Mouse (Mus musculus) macrophage (primary cell): ENCODE results near the gene Itln1. TPM values are rescaled to one million over a fixed set of nuclear protein-coding genes. Genes with fewer than 3 reads are reported as not detected.
"Not testable (repeated sequence)": the region's sequence is repeated elsewhere in the genome, so short reads cannot be mapped to it uniquely, and the experiment has no call there.

Experiments
- H3K27ac ChIP-seq: fragments of 350-480 bp; formaldehyde crosslinking; 2 replicates; pipeline ENCODE4 v1.9.0; 2021
- H3K36me3 ChIP-seq: fragments of 350-480 bp; formaldehyde crosslinking; 2 replicates; pipeline ENCODE4 v1.9.0; 2021; ENCODE audit errors: inconsistent target
- H3K4me3 ChIP-seq: fragments of 350-480 bp; formaldehyde crosslinking; 2 replicates; pipeline ENCODE4 v1.9.0; 2021; ENCODE audit errors: inconsistent target
- H3K79me2 ChIP-seq: fragments of 350-480 bp; formaldehyde crosslinking; 2 replicates; pipeline ENCODE4 v1.9.0; 2021; ENCODE audit errors: inconsistent target
- WGBS: methylation state at CpG from one replicate; pipeline ENCODE4 v1.1.7; 2026; ENCODE audit warnings: inconsistent platforms; ENCODE audit not compliant: missing documents; 5-methylcytosine and 5-hydroxymethylcytosine counted together
- polyA plus RNA-seq: library from polyadenylated mRNA; stranded (reverse); fragments of 250-400 nt; gene quantifications from 3 replicates; pipeline ENCODE4 v1.2.4, GENCODE M21; 2018; ENCODE audit warnings: inconsistent platforms

Gene Itln1
- polyA plus RNA-seq, 1 experiment from 2014 or later: not detected

DNA sequence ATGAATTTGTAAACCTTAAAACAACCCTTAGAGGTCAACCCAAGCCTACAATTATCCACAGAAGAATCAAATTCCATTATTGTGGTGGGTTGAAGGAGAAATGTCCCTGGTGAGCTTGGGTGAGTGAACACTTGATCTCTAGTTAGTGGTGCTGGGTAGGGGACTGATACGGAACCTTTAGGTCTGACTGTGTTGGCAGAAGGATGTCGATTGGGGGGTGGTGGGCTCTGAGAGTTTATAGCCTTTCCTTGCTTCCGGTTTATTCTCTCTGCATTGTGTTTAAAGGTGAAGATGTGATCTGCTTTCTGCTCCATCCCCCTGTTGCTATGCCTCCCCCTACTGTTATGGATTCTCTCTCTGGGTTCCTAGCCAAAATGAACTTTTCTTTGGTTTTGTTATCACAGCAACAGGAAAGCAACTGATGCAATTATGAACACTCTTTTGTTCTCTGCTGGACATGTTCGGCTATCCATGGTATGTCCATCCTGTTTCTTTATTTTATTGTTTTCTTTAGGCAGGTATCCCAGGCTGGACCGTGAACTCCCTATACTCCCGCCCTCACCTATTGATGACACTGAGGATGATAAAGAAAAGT, 34.0 kb downstream of the Itln1 start:
- WGBS: 66% methylated on average over 6 of the region's 6 CpGs
- Histone ChIP-seq H3K36me3 (no peaks in the 10 kb centered on the region), H3K27ac (no peak overlapping the region), H3K4me3 (no peak overlapping the region), H3K79me2 (peaks cover 15% of the 10 kb centered on the region)

DNA sequence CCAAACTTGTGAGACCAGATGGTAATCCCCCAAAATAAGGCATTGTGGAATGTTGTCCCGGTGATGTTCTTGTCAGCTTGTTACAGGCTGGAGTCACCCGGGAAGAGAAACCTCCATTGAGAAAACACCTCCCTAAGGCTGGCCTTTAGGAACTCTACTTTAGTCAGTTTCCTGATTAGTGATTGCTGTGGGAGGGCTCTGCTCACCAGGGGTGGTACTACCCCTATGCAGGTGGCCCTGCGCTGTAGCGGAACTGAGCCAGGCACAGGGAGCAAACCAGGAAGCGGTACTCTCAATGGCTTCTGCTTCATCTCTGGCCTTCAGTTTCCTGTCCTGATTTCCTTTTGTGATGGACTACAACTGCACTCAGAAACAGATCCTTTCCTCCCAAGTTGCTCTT, 35.2 kb downstream of the Itln1 start:
- H3K79me2 ChIP-seq: peaks cover 6% of the 10 kb centered on the region
- no peaks in the 10 kb centered on the region for H3K36me3 ChIP-seq
- H3K27ac ChIP-seq: no peak overlapping the region
- WGBS: 77% methylated on average over 5 of the region's 5 CpGs
- no peak overlapping the region for H3K4me3 ChIP-seq

DNA sequence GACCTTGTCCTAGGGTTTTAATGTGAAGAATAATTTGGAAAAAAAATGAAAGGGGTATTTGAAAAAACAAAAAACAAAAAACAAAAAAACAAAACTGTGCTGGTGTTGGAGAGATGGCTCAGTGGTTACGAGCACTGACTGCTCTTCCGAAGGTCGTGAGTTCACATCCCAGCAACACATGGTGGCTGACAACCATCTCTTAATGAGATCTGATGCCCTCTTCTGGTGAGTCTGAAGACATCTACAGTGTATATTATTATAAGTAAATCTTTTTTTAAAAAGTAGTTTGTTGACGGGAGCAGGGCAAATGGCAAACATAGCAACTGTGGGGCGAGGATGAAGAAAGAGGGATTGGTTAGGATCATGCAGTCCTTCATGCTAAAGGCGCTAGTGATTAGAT, 39.7 kb downstream of the Itln1 start:
- Histone ChIP-seq H3K4me3 (no peak overlapping the region), H3K79me2 (no peaks in the 10 kb centered on the region), H3K27ac (no peak overlapping the region), H3K36me3 (no peaks in the 10 kb centered on the region)
- WGBS: 92% methylated on average over 6 of the region's 6 CpGs

GRCm38 (mm10) chr1:171494241-171494640, 40.9 kb downstream of the Itln1 start:
- WGBS: 93% methylated on average over 13 of the region's 13 CpGs
- Histone ChIP-seq H3K27ac (no peak overlapping the region), H3K36me3 (no peaks in the 10 kb centered on the region), H3K79me2 (no peaks in the 10 kb centered on the region), H3K4me3 (no peak overlapping the region)

GRCm38 (mm10) chr1:171478968-171479367, 56.1 kb downstream of the Itln1 start:
- Histone ChIP-seq H3K79me2 (no peaks in the 10 kb centered on the region), H3K27ac (no peak overlapping the region), H3K4me3 (no peak overlapping the region), H3K36me3 (no peaks in the 10 kb centered on the region)
- 38% methylated on average over 2 of the region's 2 CpGs for WGBS

GRCm38 (mm10) chr1:171477758-171478545, 57.1 kb downstream of the Itln1 start:
- Histone ChIP-seq H3K79me2 (no peaks in the 10 kb centered on the region), H3K4me3 (no peak overlapping the region), H3K36me3 (no peaks in the 10 kb centered on the region), H3K27ac (no peak overlapping the region)
- 75% methylated on average over 26 of the region's 27 CpGs for WGBS

DNA sequence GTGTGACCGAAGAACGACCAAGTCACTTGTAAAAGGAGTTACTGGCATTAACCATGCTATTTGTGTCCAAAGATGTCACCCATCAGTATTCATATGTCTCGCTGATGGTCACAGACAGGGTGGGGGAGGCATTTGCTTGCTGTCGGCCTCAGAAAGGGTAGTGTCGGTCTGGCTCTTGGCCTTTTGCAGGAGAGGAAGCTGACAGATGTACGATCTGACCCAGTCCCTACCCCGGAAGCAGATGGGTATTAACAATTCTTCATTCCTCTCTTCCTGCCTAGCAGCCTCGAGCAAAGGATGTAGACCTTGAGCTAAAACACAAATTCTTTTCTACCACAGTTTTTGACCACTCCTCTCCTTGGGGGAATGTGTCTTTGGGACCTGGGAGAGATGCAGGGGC, 58.0 kb downstream of the Itln1 start:
- H3K4me3 ChIP-seq: no peak overlapping the region
- H3K79me2 ChIP-seq: no peaks in the 10 kb centered on the region
- H3K36me3 ChIP-seq: no peaks in the 10 kb centered on the region
- WGBS: 78% methylated on average over 8 of the region's 8 CpGs
- H3K27ac ChIP-seq: no peak overlapping the region

GRCm38 (mm10) chr1:171473920-171474640, 61.0 kb downstream of the Itln1 start:
- H3K27ac ChIP-seq: no peak overlapping the region
- H3K79me2 ChIP-seq: no peaks in the 10 kb centered on the region
- no peak overlapping the region for H3K4me3 ChIP-seq
- 70% methylated on average over 9 of the region's 9 CpGs for WGBS
- no peaks in the 10 kb centered on the region for H3K36me3 ChIP-seq

DNA sequence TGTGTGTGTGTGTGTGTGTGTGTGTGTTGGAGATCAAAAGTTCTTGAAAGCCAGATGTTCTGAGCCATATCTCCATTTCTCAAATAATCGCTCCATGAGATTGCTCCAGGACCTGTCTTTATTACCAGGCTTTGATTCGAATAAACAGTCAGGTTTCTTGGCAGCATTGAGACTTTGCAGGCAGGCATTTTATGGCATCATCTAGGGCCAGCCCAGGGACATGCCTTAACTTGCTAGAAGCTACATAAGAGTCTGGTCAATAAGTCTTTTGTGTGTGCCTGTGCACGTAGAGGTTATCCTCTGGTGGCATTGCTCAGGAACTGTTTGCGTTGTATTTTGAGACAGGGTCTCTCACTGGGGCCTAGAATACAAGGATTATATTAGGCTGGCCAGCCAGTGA, 61.6 kb downstream of the Itln1 start:
- Histone ChIP-seq H3K27ac (no peak overlapping the region), H3K4me3 (no peak overlapping the region), H3K79me2 (no peaks in the 10 kb centered on the region), H3K36me3 (no peaks in the 10 kb centered on the region)
- 91% methylated on average over 4 of the region's 4 CpGs for WGBS

DNA sequence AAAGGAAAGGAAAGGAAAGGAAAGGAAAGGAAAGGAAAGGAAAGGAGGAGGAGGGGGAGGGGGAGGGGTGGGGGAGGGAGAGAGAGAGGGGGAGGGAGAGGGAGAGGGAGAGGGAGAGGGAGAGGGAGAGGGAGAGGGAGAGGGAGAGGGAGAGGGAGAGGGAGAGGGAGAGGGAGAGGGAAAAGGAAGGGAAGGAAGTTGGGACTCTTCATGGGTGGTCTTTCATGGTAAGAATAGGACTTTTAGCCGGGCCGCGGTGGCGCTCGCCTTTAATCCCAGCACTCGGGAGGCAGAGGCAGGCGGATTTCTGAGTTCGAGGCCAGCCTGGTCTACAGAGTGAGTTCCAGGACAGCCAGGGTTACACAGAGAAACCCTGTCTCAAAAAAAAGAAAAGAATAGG, 63.2 kb downstream of the Itln1 start:
- not testable (repeated sequence) for H3K4me3 ChIP-seq, H3K27ac ChIP-seq, H3K79me2 ChIP-seq, H3K36me3 ChIP-seq
- 94% methylated on average over 6 of the region's 8 CpGs for WGBS

GRCm38 (mm10) chr1:171471452-171471851, 63.6 kb downstream of the Itln1 start:
- no peak overlapping the region for H3K4me3 ChIP-seq
- WGBS: 75% methylated on average over 1 of the region's 1 CpGs
- H3K79me2 ChIP-seq: no peaks in the 10 kb centered on the region
- no peaks in the 10 kb centered on the region for H3K36me3 ChIP-seq
- H3K27ac ChIP-seq: peak overlapping the region; percentile 38

GRCm38 (mm10) chr1:171470896-171471295, 64.2 kb downstream of the Itln1 start:
- no peaks in the 10 kb centered on the region for H3K79me2 ChIP-seq
- no peaks in the 10 kb centered on the region for H3K36me3 ChIP-seq
- peak overlapping the region; percentile 38 for H3K27ac ChIP-seq
- no peak overlapping the region for H3K4me3 ChIP-seq
- WGBS: 18% methylated on average over 5 of the region's 5 CpGs

DNA sequence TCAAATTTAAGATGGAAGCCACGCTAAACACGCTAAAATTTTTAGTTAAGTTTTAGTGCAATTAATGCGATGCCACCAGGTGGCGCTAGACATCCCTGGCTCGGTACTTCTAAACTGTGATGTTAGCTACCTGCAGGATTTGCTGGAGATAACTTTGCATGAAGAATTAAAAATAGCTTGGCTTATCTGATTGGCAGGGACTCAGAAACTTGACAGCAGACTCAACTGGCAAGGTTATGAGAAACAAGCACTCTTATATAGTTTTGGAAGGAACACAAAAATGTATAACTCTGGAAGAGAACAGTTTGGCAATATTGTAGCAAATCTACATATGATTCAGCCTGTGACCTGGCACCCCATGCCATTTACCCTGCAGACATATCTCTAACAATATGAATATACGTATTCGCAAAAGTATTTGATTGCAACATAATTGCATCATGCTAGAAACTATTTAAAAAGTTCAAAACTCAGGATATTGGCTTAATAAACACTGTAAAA, 64.7 kb downstream of the Itln1 start:
- Histone ChIP-seq H3K36me3 (no peaks in the 10 kb centered on the region), H3K4me3 (no peak overlapping the region)
- 15% methylated on average over 7 of the region's 7 CpGs for WGBS

GRCm38 (mm10) chr1:171469678-171470077, 65.4 kb downstream of the Itln1 start:
- WGBS: 50% methylated on average over 3 of the region's 3 CpGs
- Histone ChIP-seq H3K79me2 (no peaks in the 10 kb centered on the region), H3K36me3 (no peaks in the 10 kb centered on the region), H3K4me3 (no peak overlapping the region), H3K27ac (peak overlapping the region; percentile 38)

More for the DNA sequence above, 64.7 kb downstream of the Itln1 start:
- Histone ChIP-seq H3K27ac (peak overlapping the region; percentile 38), H3K79me2 (no peaks in the 10 kb centered on the region)
